Mouse (Mus musculus) kidney, embryonic 16.5 days (tissue): ENCODE measurements around the gene Mpp4. TPM values are rescaled to one million over a fixed set of nuclear protein-coding genes. Genes with fewer than 3 reads are reported as not detected.
A peak's percentile ranks its signal among the peaks of the same experiment; 100 is the strongest.

Source experiments
- ATAC-seq: fragments of 200-750 bp; cut with Nextera tagmentation; 2 replicates; pipeline ENCODE4 v1.8.0; 2017; ENCODE audit warnings: moderate TSS enrichment; ENCODE audit not compliant: low FRiP score, low TSS enrichment
- H3K27ac ChIP-seq: fragments of 300-500 bp; sonication (generic); 2 replicates; pipeline ENCODE4 v1.5.1; 2014; ENCODE audit warnings: low read length
- H3K27me3 ChIP-seq: fragments of 300-500 bp; sonication (generic); 2 replicates; pipeline ENCODE4 v1.6.1; 2014; ENCODE audit warnings: low read length, control low read depth, mixed read lengths; ENCODE audit not compliant: insufficient read depth
- H3K36me3 ChIP-seq: fragments of 300-500 bp; sonication (generic); 2 replicates; pipeline ENCODE4 v1.6.1; 2014; ENCODE audit warnings: low read length, control low read depth, mixed read lengths; ENCODE audit not compliant: insufficient read depth
- H3K4me1 ChIP-seq: fragments of 300-500 bp; sonication (generic); 2 replicates; pipeline ENCODE4 v1.6.1; 2014; ENCODE audit warnings: low read length, control low read depth, mixed read lengths; ENCODE audit not compliant: insufficient read depth
- H3K4me2 ChIP-seq: fragments of 300-500 bp; sonication (generic); replicated peaks from 2 replicates; pipeline ENCODE4 v1.6.1; 2014; ENCODE audit warnings: low read depth, low read length
- H3K4me3 ChIP-seq: fragments of 300-500 bp; sonication (generic); 2 replicates; pipeline ENCODE4 v1.5.1; 2014; ENCODE audit warnings: mild to moderate bottlenecking, low read length
- H3K9ac ChIP-seq: fragments of 300-500 bp; sonication (generic); replicated peaks from 2 replicates; pipeline ENCODE4 v1.6.1; 2014; ENCODE audit warnings: low read length
- H3K9me3 ChIP-seq: fragments of 300-500 bp; sonication (generic); 2 replicates; pipeline ENCODE4 v1.6.1; 2016; ENCODE audit warnings: low read length, control low read depth
- WGBS: fragments of 180-500 bp; shearing (Covaris S2); extraction: QIAGEN DNeasy Blood & Tissue Kit; methylation state at CpG from one replicate; pipeline ENCODE4 v1.1.7; 2014; 5-methylcytosine and 5-hydroxymethylcytosine counted together
- polyA plus RNA-seq: library from polyadenylated mRNA; unstranded; fragments of >200 nt; fragmentation: Nextera tagmentation; extraction: Ambion mirVana; gene quantifications from 2 replicates; pipeline ENCODE4 v1.2.1, GENCODE M21; 2015

Gene Mpp4
- polyA plus RNA-seq, 1 experiment from 2014 or later = 0.65 TPM

DNA sequence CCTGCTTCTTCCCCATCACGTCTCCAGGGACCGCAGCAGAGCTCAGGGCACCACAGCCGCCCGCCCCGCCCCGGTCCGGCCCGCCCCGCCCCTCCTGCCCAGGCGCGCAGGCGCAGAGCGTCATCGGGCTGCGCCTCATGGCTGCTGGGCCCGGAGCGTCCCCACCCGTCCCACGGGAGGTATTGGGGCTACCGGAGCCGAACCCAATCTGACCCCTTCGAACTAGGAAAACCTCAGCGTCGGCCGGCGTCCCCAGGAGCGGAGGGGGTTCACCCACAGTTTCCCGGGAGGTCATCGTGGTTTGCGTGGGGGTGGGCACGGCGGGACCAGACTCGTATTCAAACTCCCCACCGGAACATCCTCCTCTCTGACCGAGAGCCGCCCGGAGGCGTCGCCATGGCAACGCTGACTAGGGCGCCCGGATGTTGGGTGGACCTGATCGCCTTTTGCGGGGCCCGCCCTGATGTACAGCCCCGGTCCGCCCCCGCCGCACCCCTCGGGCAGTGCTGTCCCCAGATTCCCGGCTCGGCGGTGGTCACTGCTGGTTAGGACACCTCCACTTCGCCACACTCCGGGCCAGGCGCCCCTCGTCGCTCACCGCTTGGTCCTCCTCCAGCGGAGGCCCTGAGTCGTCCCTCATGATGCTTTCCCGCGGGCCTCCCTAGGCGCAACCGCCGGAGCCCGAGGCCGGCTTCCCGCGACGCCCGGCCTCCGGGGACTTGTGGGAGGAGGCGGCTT lies 43.3 kb downstream of the Mpp4 start, which contains the start of gene Tmem237:
Gene Tmem237, minus strand, starts transcription at position 689 of the 738 bp plus-strand sequence.
- Histone ChIP-seq H3K27me3 (no peaks in the 10 kb centered on the region), H3K9me3 (no peaks in the 10 kb centered on the region), H3K4me3 (peak within 1 kb of the TSS; percentile 85), H3K36me3 (no peaks in the 10 kb centered on the region), H3K27ac (peak within 1 kb of the TSS; percentile 78), H3K4me1 (peaks cover 10% of the 10 kb centered on the region; the same call in 1 of the 2 replicates), H3K4me2 (peak within 1 kb of the TSS; percentile 94), H3K9ac (peak within 1 kb of the TSS; percentile 94)
- ATAC-seq = peak; percentile 98
- WGBS = under 1% methylated on average over 73 of the region's 74 CpGs

DNA sequence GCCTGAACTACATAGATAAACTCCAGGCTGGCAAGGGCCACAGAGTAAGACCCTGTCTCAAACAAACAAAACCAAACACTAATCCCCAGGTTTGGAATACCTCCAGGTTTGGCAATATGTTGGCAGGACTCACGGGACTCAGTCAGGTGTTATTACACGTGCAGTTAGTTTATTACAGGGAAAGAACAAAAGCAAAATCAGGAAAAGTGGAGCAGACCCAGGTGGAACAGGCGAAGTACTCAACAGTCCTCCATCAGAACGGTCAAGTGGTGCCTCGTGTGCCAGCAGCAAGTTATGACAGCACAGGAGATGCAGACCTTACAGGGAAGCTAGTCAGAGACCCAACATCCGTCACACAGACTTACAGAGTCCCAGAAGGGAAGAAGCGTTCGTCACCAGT lies 52.7 kb downstream of the Mpp4 start:
- no peaks in the 10 kb centered on the region for H3K9me3 ChIP-seq
- ATAC-seq = no peak
- no peak overlapping the region for H3K4me2 ChIP-seq
- 82% methylated on average over 8 of the region's 8 CpGs for WGBS
- peaks cover 31% of the 10 kb centered on the region for H3K36me3 ChIP-seq
- no peak overlapping the region for H3K9ac ChIP-seq
- no peaks in the 10 kb centered on the region for H3K4me1 ChIP-seq
- H3K27ac ChIP-seq = no peak overlapping the region
- H3K4me3 ChIP-seq = no peak overlapping the region
- H3K27me3 ChIP-seq = no peaks in the 10 kb centered on the region

DNA sequence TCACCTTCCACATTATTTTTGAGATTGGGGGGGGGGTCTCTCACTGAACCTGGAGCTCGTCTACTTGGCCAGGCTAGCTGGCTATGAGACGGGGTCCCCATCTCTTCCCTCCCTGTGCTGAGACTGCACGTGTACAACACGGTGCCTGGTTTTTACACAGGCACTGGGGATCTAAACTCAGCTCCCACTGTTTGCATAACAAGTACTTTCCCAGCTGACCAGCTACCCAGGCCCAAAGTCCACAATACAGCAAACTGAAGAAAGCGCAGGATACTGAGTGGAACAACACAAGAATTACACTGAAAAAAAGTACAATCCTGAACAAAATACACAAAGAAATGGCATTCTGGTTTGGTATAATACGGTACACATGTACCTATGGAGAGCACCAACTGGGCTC lies 61.1 kb downstream of the Mpp4 start:
- Histone ChIP-seq H3K4me1 (no peaks in the 10 kb centered on the region), H3K4me3 (no peak overlapping the region), H3K9me3 (no peaks in the 10 kb centered on the region), H3K36me3 (peaks cover 24% of the 10 kb centered on the region; the same call in 1 of the 2 replicates), H3K27me3 (no peaks in the 10 kb centered on the region), H3K27ac (no peak overlapping the region), H3K4me2 (no peak overlapping the region), H3K9ac (no peak overlapping the region)
- ATAC-seq = no peak
- 97% methylated on average over 6 of the region's 6 CpGs for WGBS

DNA sequence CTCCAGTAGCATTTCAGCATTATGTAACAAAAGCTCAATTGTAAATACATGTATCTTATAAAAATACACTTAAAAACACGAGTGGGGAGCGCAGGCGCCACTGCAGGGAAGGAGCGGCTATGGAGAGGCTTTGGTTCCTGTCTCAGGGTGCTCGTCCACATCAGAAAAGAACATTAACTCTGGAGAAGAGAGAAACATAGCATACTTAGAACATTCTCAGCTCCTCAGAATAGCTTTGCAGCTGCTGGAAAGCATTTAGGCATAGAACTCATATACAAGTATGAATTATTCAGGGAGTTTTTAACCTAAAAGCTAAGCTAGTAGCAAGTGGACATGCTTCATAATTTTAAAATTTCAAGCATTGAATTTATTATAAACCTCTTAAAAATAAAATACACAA lies 62.2 kb downstream of the Mpp4 start:
- no peaks in the 10 kb centered on the region for H3K4me1 ChIP-seq
- no peak overlapping the region for H3K4me2 ChIP-seq
- H3K27me3 ChIP-seq = no peaks in the 10 kb centered on the region
- no peak overlapping the region for H3K9ac ChIP-seq
- no peak for ATAC-seq
- no peak overlapping the region for H3K27ac ChIP-seq
- no peaks in the 10 kb centered on the region for H3K9me3 ChIP-seq
- WGBS = 91% methylated on average over 5 of the region's 5 CpGs
- H3K4me3 ChIP-seq = no peak overlapping the region
- peaks cover 23% of the 10 kb centered on the region; the same call in 1 of the 2 replicates for H3K36me3 ChIP-seq

DNA sequence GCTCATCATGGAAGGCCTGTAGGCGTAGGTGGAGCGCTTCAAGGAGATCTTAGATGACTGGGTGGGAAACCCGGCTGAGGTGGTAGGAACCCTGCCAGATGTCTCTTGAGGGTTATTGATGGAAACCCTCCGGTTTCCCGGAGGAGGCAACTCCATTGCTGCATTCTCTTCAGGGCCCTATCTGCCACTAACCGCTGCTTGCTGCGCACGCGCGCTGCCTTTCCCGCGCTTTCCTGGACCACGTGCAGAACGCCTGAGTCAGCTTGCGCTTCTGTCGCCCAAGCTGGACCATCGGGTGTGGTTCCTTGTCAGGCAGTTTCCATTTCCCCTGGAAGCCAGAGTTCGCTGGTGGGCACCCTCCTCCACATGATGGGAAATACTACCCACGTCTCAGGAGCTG lies 68.5 kb downstream of the Mpp4 start, which contains the start of gene C2cd6:
Gene C2cd6, minus strand, starts transcription at position 196 of the 400 bp plus-strand sequence.
- ATAC-seq = no peak
- H3K4me3 ChIP-seq = no peak within 1 kb of the TSS
- H3K4me2 ChIP-seq = no peak within 1 kb of the TSS
- no peaks in the 10 kb centered on the region for H3K4me1 ChIP-seq
- H3K27me3 ChIP-seq = no peaks in the 10 kb centered on the region
- H3K9ac ChIP-seq = no peak within 1 kb of the TSS
- H3K9me3 ChIP-seq = no peaks in the 10 kb centered on the region
- H3K36me3 ChIP-seq = no peaks in the 10 kb centered on the region
- WGBS = 88% methylated on average over 19 of the region's 19 CpGs
- no peak within 1 kb of the TSS for H3K27ac ChIP-seq

Other genes with a start within 250 kb of the Mpp4 start
- 17.3 and 19.4 TPM in 2 replicates for gene Trak2, start 190.0 kb downstream of the Mpp4 start, polyA plus RNA-seq
- gene Stradb, start 189.9 kb downstream of the Mpp4 start, polyA plus RNA-seq = 29.0 and 29.6 TPM in 2 replicates
- gene C2cd6, start 68.5 kb downstream of the Mpp4 start, polyA plus RNA-seq = not detected in 2 replicates
- gene Tmem237, start 43.0 kb downstream of the Mpp4 start, polyA plus RNA-seq = 42.0 and 42.6 TPM in 2 replicates
- gene Als2, start 73.8 kb upstream of the Mpp4 start, polyA plus RNA-seq = 12.4 and 13.8 TPM in 2 replicates
- 0.76 and 1.4 TPM in 2 replicates for gene Cdk15, start 93.5 kb upstream of the Mpp4 start, polyA plus RNA-seq